Mouse (Mus musculus) intestine, postnatal 0 days (tissue): ENCODE results near the gene Cnot1. TPM values are rescaled to one million over a fixed set of nuclear protein-coding genes. Genes with fewer than 3 reads are reported as not detected.
A peak's percentile ranks its signal among the peaks of the same experiment; 100 is the strongest.

Experiments
- ATAC-seq: fragments of 200-750 bp; cut with Nextera tagmentation; 2 replicates; pipeline ENCODE4 v1.8.0; 2017; ENCODE audit warnings: mild to moderate bottlenecking, moderate TSS enrichment, moderate library complexity
- H3K27ac ChIP-seq: fragments of 300-500 bp; sonication (generic); 2 replicates; pipeline ENCODE4 v1.5.1; 2014; ENCODE audit warnings: mild to moderate bottlenecking, low read depth, low read length, moderate library complexity
- H3K27me3 ChIP-seq: fragments of 300-500 bp; sonication (generic); replicated peaks from 2 replicates; pipeline ENCODE4 v1.6.1; 2014; ENCODE audit warnings: low read length, mixed read lengths; ENCODE audit not compliant: control insufficient read depth, insufficient read depth
- H3K36me3 ChIP-seq: fragments of 300-500 bp; sonication (generic); 2 replicates; pipeline ENCODE4 v1.6.1; 2014; ENCODE audit warnings: mild to moderate bottlenecking, moderate library complexity; ENCODE audit not compliant: control insufficient read depth, insufficient read depth
- H3K4me1 ChIP-seq: fragments of 300-500 bp; sonication (generic); replicated peaks from 2 replicates; pipeline ENCODE4 v1.6.1; 2014; ENCODE audit warnings: antibody characterized with exemption, low read length, mixed read lengths; ENCODE audit not compliant: control insufficient read depth, insufficient read depth
- H3K4me2 ChIP-seq: fragments of 300-500 bp; sonication (generic); replicated peaks from 2 replicates; pipeline ENCODE4 v1.6.1; 2014; ENCODE audit warnings: low read depth, mild to moderate bottlenecking, moderate library complexity
- H3K4me3 ChIP-seq: fragments of 300-500 bp; sonication (generic); 2 replicates; pipeline ENCODE4 v1.5.1; 2014; ENCODE audit warnings: low read depth, low read length
- H3K9ac ChIP-seq: fragments of 300-500 bp; sonication (generic); 2 replicates; pipeline ENCODE4 v1.6.1; 2014; ENCODE audit warnings: mild to moderate bottlenecking, low read depth, low read length
- H3K9me3 ChIP-seq: fragments of 300-500 bp; sonication (generic); 2 replicates; pipeline ENCODE4 v1.6.1; 2016; ENCODE audit warnings: mixed run types; ENCODE audit not compliant: control insufficient read depth
- CTCF ChIP-seq: sonication (generic); IDR thresholded peaks from 2 replicates; pipeline ENCODE4 v1.5.1; 2016; ENCODE audit warnings: low read depth, mild to moderate bottlenecking, control low read depth, antibody characterized with exemption, moderate library complexity
- WGBS: fragments of 180-500 bp; shearing (Covaris S2); extraction: QIAGEN DNeasy Blood & Tissue Kit; methylation state at CpG from one replicate; pipeline ENCODE4 v1.1.7; 2014; 5-methylcytosine and 5-hydroxymethylcytosine counted together
- polyA plus RNA-seq: library from polyadenylated mRNA; unstranded; fragments of >200 nt; fragmentation: Nextera tagmentation; extraction: Ambion mirVana; gene quantifications from 2 replicates; pipeline ENCODE4 v1.2.1, GENCODE M21; 2015

Cnot1 gene
- polyA plus RNA-seq, 1 experiment from 2014 or later, result 18.2 TPM

DNA sequence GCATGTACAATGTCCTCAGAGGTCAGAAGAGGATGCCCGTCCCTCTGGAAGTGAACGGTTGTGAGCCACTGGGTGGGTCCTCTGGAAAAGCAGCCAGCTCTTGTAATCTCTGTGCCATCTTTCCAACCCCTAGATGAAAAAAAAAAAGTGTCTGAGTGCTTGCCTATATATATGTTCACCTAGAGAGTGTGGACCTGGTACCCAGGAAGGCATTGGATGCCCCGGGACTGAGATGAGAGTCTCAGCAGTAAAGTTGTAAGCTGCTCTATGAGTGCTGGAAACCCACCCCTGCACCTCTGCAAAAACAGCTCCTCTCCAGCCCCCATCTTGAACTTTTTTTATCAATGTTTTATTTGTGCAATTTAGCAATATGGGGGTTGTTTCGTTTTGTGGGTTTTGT is 1.4 kb upstream of the Cnot1 start:
- Histone ChIP-seq H3K36me3 (no peaks in the 10 kb centered on the region), H3K27ac (no peak overlapping the region), H3K4me2 (peak overlapping the region; percentile 78; the same call in 1 of the 2 replicates), H3K4me3 (no peak overlapping the region), H3K27me3 (no peaks in the 10 kb centered on the region), H3K9me3 (no peaks in the 10 kb centered on the region), H3K4me1 (peaks cover 7% of the 10 kb centered on the region; the same call in 1 of the 2 replicates), H3K9ac (no peak overlapping the region)
- TF ChIP-seq CTCF, result no peak
- ATAC-seq, result no peak
- 68% methylated on average over 4 of the region's 4 CpGs for WGBS

DNA sequence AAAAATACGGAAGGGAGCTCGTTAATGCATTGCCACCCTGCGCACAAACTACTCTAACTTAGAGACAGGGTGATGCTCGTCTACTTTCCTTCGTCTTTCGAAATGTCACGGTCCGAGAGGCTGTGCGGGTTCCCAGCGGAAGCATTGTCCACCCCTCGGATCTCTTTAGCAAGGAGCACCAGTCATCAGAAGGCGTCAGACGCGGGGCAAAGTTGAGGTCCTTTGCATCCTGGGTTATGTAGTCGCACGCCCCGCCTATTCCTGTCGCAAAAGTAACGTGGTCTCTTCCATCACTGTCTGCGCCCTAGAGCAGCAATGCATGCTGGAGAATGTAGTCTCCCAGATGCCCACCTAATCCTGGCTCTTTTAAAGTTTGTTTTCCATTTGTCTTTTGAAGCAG is 597 bp upstream of the Cnot1 start:
- H3K9me3 ChIP-seq, result no peaks in the 10 kb centered on the region
- no peaks in the 10 kb centered on the region for H3K36me3 ChIP-seq
- peak overlapping the region; percentile 78 for H3K4me2 ChIP-seq
- peak overlapping the region; percentile 96 for H3K4me3 ChIP-seq
- no peaks in the 10 kb centered on the region for H3K27me3 ChIP-seq
- H3K9ac ChIP-seq, result peak overlapping the region; percentile 59
- H3K4me1 ChIP-seq, result peaks cover 7% of the 10 kb centered on the region; the same call in 1 of the 2 replicates
- TF ChIP-seq CTCF, result no peak
- H3K27ac ChIP-seq, result peak overlapping the region; percentile 95
- under 1% methylated on average over 20 of the region's 20 CpGs for WGBS
- peak; percentile 92 for ATAC-seq

DNA sequence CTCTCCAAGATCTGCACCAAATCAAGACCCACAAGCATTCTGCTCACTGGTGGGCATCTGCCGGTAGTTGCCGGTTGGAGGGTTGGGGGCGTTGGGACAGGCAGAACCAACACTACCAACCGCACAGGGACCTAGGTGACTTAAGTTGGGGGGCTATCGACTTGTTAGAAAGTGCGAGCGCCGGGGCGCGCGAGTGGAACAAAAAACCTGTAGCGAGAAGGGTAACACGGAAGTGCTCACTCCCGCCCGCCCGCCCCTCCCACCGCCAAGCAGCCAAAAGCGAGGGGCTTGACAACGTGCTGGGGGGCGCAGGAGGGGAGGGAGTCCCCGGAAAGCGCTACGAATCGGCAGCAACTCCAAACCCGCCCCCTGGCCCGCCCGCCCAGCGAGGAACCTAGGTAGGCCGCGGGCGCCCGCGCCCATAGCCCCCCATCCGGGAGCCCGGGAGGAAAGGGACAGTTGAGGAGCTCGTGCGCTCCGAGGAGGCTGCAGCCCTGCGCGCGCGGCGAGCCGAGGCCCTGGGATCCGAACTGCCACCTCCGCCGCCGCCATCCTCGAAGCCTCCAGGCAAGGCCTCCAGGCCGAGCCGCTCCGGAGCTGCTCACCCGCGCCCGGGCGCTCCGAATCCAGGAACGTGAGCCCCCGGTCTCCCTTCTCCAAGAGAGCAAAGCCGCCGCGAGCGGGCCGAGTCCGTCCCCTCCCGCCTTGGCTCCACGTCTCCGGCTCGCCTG is 638 bp downstream of the Cnot1 start:
- peak overlapping the region; percentile 98 for H3K9ac ChIP-seq
- peak overlapping the region; percentile 95 for H3K27ac ChIP-seq
- under 1% methylated on average over 51 of the region's 69 CpGs for WGBS
- H3K4me1 ChIP-seq, result peaks cover 7% of the 10 kb centered on the region; the same call in 1 of the 2 replicates
- no peaks in the 10 kb centered on the region for H3K27me3 ChIP-seq
- no peaks in the 10 kb centered on the region for H3K36me3 ChIP-seq
- TF ChIP-seq CTCF, result no peak
- peak; percentile 4 for ATAC-seq
- H3K4me2 ChIP-seq, result peak overlapping the region; percentile 88
- H3K9me3 ChIP-seq, result no peaks in the 10 kb centered on the region
- H3K4me3 ChIP-seq, result peak overlapping the region; percentile 96

DNA sequence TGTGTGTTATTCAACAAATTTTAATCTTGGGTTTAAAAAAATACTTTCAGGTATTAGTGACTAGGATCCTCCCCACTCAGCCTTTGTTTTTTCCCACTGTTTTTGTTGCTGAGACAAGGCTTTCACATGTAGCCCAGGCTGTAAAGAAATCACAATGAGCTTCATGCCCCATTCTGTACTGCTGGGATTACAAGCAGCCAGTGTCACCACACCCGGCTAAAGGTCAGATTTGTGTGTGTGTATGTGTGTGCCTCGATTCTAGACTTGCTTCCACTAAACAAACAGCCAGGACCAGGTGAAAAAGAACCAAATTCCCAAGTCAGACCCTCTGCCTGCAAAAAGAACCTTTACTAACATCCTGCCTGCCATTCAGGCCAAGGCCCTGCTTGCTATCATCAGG is 1.8 kb downstream of the Cnot1 start:
- H3K9ac ChIP-seq, result peak overlapping the region; percentile 98
- H3K9me3 ChIP-seq, result no peaks in the 10 kb centered on the region
- H3K36me3 ChIP-seq, result no peaks in the 10 kb centered on the region
- H3K4me1 ChIP-seq, result peaks cover 7% of the 10 kb centered on the region; the same call in 1 of the 2 replicates
- 22% methylated on average over 2 of the region's 2 CpGs for WGBS
- peak overlapping the region; percentile 50 for H3K27ac ChIP-seq
- H3K27me3 ChIP-seq, result no peaks in the 10 kb centered on the region
- peak overlapping the region; percentile 88 for H3K4me2 ChIP-seq
- peak overlapping the region; percentile 96 for H3K4me3 ChIP-seq
- ATAC-seq, result no peak
- TF ChIP-seq CTCF, result no peak

DNA sequence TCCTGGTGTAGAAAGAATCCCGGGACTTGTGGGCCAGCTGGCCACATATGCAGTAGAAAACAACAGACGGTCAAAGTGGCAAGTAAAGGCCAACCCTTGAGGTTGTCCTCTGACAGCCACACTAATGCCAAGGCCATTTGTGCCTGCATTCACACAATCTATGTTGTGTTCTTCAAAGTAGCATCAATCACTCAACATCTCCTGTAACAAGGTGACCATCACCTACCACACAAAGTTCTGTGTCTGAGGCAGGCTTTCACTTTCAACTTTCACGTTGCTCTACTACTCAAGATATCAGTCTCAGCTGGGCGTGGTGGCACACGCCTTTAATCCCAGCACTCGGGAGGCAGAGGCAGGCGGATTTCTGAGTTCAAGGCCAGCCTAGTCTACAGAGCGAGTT is 5.0 kb downstream of the Cnot1 start:
- peaks cover 7% of the 10 kb centered on the region; the same call in 1 of the 2 replicates for H3K4me1 ChIP-seq
- no peak for ATAC-seq
- H3K9me3 ChIP-seq, result no peaks in the 10 kb centered on the region
- no peak overlapping the region for H3K9ac ChIP-seq
- TF ChIP-seq CTCF, result no peak
- H3K27me3 ChIP-seq, result no peaks in the 10 kb centered on the region
- H3K27ac ChIP-seq, result no peak overlapping the region
- H3K4me2 ChIP-seq, result no peak overlapping the region
- WGBS, result 66% methylated on average over 8 of the region's 8 CpGs
- H3K4me3 ChIP-seq, result no peak overlapping the region
- peaks cover 4% of the 10 kb centered on the region for H3K36me3 ChIP-seq

DNA sequence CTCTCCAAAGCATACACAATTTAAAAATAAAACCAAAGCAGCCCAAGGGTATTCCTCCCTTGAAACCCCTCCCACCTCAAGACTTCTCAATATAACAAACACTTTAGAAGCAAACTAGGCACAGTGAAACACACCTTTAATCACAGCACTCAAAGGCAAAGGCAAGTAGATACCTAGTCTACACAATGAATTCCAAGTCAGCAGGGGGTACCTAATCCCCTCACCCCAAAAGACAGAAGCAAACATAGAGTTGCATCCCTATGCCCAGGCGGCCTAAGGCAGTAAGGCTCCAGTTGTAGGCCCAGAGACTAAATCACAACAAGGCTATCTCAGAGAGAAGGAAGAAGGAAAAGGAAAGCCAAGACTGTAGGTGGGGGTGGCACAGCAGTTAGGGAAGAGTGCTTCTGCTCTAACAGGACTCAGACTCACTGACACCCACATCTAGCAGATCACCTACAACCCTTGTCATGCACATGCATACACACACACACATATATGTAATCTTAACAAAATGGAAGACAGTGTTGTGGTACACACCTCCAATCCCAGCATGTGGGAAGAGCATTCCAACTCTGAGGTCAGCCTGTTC is 5.7 kb downstream of the Cnot1 start:
- 79% methylated on average over 1 of the region's 1 CpGs for WGBS
- ATAC-seq, result no peak
- Histone ChIP-seq H3K36me3 (peaks cover 4% of the 10 kb centered on the region), H3K9ac (no peak overlapping the region), H3K9me3 (no peaks in the 10 kb centered on the region), H3K4me1 (peaks cover 7% of the 10 kb centered on the region; the same call in 1 of the 2 replicates), H3K27ac (no peak overlapping the region), H3K4me3 (no peak overlapping the region), H3K27me3 (no peaks in the 10 kb centered on the region), H3K4me2 (no peak overlapping the region)
- no peak for TF ChIP-seq CTCF
